Mouse (Mus musculus) gastrocnemius, adult 8-10 months (tissue): Measurements from ENCODE around the gene Col4a3. TPM values are rescaled to one million over a fixed set of nuclear protein-coding genes. Genes with fewer than 3 reads are reported as not detected.

Source experiments
- DNase-seq, 2 experiments: peaks; one replicate each; pipeline ENCODE4 v3.0.0; 2022; ENCODE audit warnings: low spot score in 2 of 2
- total RNA-seq, 4 experiments: library from RNA; stranded (reverse); gene quantifications; 2 replicates each; pipeline ENCODE4 v1.2.4; 2022

Gene Col4a3
- 1 to 10 TPM in 1 of 4 experiments, under 1 TPM in 3; 0.44 to 1.3 (median 0.66) TPM for total RNA-seq

- DNase-seq = peak in 1 of 2 experiments; percentile 40
Measured at GRCm38 (mm10) chr1:82586713-82587399, at the start of gene Col4a3, which contains the start of gene Col4a4. Gene Col4a3, plus strand, starts transcription at chr1:82586921. Gene Col4a4, minus strand, starts transcription at chr1:82586849.

GRCm38 (mm10) chr1:82537848-82538247 is 48.9 kb upstream of the Col4a3 start:
- no peak for DNase-seq

- no peak for DNase-seq
Measured at GRCm38 (mm10) chr1:82540056-82540455, 46.7 kb upstream of the Col4a3 start.

GRCm38 (mm10) chr1:82543934-82544333 is 42.8 kb upstream of the Col4a3 start:
- DNase-seq = no peak

- DNase-seq = no peak
Measured at GRCm38 (mm10) chr1:82544419-82545185, 42.1 kb upstream of the Col4a3 start.

DNA sequence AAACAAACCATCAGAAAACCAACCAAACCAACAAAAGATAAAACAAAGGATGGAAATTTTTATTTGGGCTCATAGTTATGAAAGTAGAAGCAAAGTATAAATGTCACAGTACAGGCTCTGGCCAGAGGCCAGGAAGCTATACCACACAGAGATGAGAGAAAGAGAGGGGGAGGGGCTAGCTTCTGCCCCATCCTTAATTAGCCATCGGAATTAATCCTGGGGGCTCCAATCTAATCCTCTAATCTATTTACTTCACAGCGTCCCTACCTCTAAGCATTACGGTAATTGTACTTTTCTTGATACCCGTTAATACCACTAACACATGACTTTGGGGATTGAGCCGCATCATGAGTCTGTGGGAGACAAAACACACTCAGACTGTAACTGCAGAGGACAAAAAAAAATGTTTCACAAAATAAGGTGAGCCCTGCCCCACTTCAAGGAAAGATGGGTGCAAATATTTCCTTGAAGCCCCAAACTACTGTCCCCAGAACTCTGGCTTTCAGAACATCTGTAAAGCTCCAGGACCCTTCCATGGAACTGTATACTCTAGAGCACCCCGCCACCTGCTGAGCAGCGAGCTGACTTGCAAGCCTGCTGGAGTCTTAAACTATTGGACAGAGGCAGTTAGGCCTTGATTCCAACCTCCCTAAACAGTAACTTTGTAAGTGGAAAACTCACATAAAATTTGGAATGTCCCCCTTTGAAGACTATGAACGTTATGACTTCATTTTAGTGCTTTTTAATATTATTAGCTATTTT is 41.3 kb upstream of the Col4a3 start:
- no peak for DNase-seq

DNA sequence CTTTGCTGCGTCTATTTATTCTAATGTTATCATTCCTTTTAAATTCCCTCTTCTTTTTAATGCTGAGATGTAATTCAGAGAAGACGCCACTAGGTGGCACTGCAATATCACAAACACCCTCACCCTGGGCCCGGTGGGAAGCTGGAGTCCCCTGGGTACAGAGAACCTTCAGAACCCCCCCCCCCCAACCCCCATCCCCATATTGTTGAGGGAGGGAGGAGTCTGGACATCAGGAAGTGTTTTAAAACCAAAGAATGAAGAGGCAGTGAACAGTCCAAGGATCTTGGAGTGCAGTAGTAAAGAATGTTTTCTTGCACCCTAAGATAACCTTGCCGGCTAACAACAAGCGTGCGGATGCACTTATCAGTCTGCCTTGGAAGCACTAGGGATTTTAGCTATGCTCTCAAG is 32.3 kb upstream of the Col4a3 start:
- DNase-seq = no peak

DNA sequence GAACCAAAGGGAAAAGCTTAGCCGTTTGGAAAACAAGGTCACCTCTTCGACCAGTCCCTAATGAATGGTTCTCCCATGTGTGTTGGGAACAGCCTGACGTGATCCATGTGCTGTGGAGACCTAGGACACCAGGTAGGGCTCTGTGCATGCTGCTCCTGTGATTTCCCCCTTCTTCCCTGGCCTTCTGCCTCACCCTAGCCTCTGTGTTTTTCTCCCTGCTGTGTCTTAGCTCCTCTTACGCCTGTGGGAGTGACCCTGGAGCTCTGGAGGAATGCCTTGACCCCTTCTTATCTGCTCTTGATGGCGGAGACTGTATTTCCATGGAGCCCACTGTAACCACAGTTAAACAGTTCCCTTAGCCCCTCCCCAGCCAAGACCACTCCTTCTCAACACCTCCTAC is 31.8 kb upstream of the Col4a3 start:
- no peak for DNase-seq

DNA sequence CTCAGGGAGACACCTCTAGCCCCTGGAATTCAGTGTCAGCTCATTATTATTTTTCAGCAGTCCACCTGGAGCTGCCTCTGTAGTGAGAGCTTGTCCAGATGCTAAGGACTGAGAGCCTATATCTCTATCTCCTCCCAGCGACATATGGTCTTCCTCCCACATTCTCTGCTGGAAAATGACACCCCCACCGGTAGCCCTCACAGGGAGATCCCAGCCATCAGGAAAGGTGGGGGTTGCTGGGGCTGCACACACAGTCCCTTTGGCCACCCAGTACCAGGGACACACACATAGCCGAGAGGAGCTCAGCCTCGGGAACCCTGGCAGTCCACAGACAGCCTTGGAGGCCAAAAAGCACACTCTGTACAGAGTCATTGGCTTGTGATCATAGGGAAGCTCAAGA is 26.5 kb upstream of the Col4a3 start:
- no peak for DNase-seq

- no peak for DNase-seq
Measured at GRCm38 (mm10) chr1:82569405-82569804, 17.3 kb upstream of the Col4a3 start.

GRCm38 (mm10) chr1:82571758-82572157 is 15.0 kb upstream of the Col4a3 start:
- no peak for DNase-seq

DNA sequence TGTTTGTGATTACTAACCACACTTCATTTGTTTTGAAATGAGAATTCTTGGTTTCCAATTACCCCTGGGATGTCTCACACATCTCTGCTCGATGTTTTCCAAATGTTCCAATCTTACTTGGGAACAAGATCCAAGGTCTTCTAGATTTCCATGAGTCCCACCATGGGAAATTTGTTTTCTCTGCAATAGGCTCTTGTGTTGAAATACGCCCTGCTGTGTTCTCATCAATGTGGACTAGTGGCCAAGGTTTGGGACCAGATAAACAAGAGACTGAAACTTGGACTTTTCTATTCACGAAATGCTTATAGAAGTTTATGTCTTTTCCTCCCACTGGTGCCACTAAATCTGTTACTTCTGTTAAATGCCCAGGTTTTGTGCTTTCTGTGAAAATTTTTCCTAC is 11.0 kb upstream of the Col4a3 start:
- no peak for DNase-seq

DNA sequence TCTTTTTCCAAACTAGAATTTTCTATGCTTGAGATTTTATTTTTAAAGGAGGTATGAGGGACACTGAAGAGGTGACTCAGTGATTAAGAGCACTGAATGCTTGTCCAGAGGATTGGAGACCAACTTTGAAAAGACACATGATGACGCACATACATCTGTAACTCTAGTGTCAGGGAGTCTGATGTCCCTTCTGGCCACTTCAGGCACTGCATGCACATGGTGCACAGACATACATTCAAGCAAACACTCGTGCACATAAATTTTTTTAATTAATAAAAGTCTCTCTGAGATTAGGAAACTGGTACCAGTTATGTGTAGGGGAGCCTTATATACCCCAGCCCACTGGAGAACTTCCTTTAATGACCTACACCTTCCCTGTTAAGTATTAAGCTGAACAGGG is 10.5 kb upstream of the Col4a3 start:
- no peak for DNase-seq

GRCm38 (mm10) chr1:82577339-82577738 is 9.4 kb upstream of the Col4a3 start:
- DNase-seq = no peak

DNA sequence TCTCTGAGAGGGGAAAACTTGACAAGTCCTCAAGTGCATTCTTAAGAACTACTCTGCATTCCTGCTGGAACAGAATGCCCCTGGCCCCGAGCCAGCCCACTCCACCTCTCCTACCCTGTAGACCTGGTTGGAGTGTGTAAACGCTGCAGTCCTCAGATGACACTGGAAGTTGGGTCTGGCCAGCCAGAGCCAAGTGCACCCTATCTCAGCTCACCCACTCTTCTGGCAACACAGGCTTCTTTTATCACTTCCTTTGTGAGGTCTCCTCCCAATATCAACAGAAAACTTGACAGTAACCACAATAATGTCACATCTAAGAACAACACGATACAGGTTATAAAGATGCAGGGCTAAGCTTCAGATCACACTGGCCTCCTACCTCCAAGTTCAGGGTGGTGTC is 8.8 kb upstream of the Col4a3 start:
- DNase-seq = peak in 1 of 2 experiments; percentile 6

DNA sequence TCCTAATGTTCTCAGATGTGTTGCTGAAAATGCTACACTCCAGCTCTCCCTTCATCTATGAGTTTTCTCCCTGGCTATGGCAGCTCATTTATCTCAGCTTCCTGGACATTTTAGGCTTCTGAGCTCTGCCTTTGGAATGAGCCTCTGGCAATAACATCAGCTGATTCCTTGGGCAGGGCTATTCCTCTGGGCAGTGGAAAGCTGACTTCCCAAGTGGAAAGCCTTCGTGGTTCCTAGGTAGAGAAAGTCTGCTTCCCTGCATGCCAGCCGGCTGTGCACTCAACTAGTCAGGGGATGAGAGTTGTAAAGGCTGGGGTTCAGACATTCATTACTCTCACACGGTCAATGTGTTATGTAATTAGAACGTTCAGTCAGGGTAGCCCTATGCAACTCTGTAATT is 8.4 kb upstream of the Col4a3 start:
- no peak for DNase-seq

- DNase-seq = no peak
Measured at GRCm38 (mm10) chr1:82585981-82586380, 740 bp upstream of the Col4a3 start.

DNA sequence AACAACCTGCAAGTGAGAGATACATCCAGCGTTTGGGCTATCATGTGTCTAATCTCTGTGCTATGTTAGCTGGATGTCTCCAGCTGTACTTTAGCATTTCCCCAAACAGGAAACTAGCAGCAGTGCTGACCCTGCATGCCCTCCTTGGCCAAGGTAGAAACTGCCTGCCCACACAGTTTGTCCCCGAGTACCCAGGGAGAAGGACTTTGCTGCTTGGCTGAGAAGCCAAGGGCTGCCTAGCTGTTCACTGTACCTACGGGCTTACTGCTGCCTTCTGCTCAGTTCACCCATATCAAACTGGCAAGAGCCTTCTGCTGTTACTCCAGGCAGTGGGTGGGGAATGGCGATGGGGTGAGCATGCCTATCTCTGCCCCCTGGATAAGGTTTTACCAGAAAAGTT is 3.5 kb downstream of the Col4a3 start:
- DNase-seq = no peak

GRCm38 (mm10) chr1:82596864-82597596 is 10.3 kb downstream of the Col4a3 start:
- no peak for DNase-seq

GRCm38 (mm10) chr1:82603198-82603950 is 16.7 kb downstream of the Col4a3 start:
- DNase-seq = no peak

DNA sequence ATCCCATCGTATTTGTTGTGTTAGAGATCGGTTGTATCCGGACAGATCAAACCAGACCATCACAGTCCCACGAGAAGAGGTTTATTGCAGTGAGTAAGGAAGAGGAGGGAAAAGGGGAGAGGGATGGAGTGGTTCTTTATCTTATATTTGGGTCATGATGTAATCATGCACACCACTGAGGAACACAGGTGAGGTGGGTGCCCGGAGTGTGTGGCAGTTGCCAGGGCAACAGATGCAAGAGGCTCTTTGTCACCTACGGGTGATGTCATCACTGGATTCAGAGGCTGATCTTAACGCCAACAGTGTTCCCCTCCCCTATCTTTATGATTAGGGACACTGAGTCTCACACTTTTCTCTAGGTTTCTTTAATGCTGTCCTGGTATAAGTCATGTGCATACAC is 18.6 kb downstream of the Col4a3 start:
- no peak for DNase-seq
